Mouse (Mus musculus) erythroblast, embryonic 14.5 days (primary cell): ENCODE data around the gene Eif1ad.

Experiments
- GATA1 ChIP-seq: IDR thresholded peaks from 2 replicates; pipeline ENCODE4 v1.6.1; 2012; ENCODE audit warnings: low read length, inconsistent platforms, mixed read lengths
- TAL1 ChIP-seq: IDR thresholded peaks from 3 replicates; pipeline ENCODE4 v1.6.1; 2012; ENCODE audit warnings: low read length, inconsistent platforms, mixed read lengths

GRCm38 (mm10) chr19:5334741-5335140, 31.8 kb upstream of the Eif1ad start:
- TF ChIP-seq TAL1, result no peak
- TF ChIP-seq GATA1, result no peak
